Mouse (Mus musculus): ENCODE results near the gene Atp5b. TPM values are rescaled to one million over a fixed set of nuclear protein-coding genes. Genes with fewer than 3 reads are reported as not detected.
"Not testable (repeated sequence)": the region's sequence is repeated elsewhere in the genome, so short reads cannot be mapped to it uniquely, and the experiment has no call there.

The Atp5b gene
- polyA plus RNA-seq, 1 experiment from 2014 or later = 2,200 TPM

- no peak overlapping the region for H3K9ac ChIP-seq (ENCODE audit: low read length)
- WGBS = 83% methylated on average over 1 of the region's 1 CpGs
- no peak overlapping the region for H3K27ac ChIP-seq (ENCODE audit: low read depth, low read length)
- H3K4me3 ChIP-seq (ENCODE audit: low read depth, low read length) = no peak overlapping the region
- H3K9me3 ChIP-seq (ENCODE audit: control insufficient read depth, low read length) = no peaks in the 10 kb centered on the region
- ATAC-seq (replicated peaks; ENCODE audit: low FRiP score) (no peak), DNase-seq (ENCODE audit: low spot score) (no peak)
- H3K27me3 ChIP-seq (ENCODE audit: control insufficient read depth, insufficient read depth, low read length) = no peaks in the 10 kb centered on the region
- no peak overlapping the region for H3K4me2 ChIP-seq (ENCODE audit: low read depth, low read length, severe bottlenecking)
- H3K4me1 ChIP-seq (replicated peaks; ENCODE audit: control insufficient read depth, insufficient read depth, low read length) = peaks cover 3% of the 10 kb centered on the region; the same call in 1 of the 2 replicates
- peaks cover under 1% of the 10 kb centered on the region; the same call in 1 of the 2 replicates for H3K36me3 ChIP-seq (ENCODE audit: control insufficient read depth, insufficient read depth, low read length)
Measured at GRCm38 (mm10) chr10:128080496-128080895, 2.6 kb upstream of the Atp5b start.

DNA sequence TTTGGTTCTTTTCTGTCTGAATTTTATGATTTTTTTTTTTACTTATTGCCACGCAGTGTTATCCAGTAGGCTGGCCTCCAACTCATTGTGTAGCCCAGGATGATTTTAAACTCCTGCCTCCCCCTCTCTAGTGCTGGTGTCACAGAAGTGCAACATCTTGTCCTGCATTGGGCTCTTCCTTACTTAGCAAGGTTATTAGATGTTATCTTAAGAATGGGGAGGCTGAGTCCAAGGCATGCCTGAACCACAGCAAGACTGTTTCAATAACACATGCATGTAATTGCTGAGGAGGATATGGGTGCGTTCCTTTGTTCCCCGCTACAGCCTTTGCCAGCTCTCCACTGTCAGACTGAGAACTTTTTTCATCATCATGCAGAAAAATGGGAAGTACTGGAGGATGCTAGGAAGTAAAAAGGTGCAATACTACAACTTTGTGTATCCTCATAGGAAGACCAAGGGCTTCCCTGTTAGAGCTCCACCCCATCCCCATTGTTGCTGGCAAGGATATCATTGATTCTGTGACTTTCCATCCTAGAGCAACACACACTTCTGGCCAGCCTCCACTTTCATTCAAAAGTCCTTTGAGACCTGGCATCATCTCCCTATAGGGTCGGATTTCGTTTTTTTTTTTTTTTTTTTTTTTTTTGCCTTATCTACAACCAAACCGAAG is 1.1 kb upstream of the Atp5b start:
- 73% methylated on average over 6 of the region's 6 CpGs for WGBS
- peaks cover 3% of the 10 kb centered on the region; the same call in 1 of the 2 replicates for H3K4me1 ChIP-seq (replicated peaks; ENCODE audit: control insufficient read depth, insufficient read depth, low read length)
- no peak overlapping the region for H3K27ac ChIP-seq (ENCODE audit: low read depth, low read length)
- H3K27me3 ChIP-seq (ENCODE audit: control insufficient read depth, insufficient read depth, low read length) = no peaks in the 10 kb centered on the region
- peak overlapping the region; percentile 67; the same call in 1 of the 2 replicates for H3K9ac ChIP-seq (ENCODE audit: low read length)
- H3K9me3 ChIP-seq (ENCODE audit: control insufficient read depth, low read length) = no peaks in the 10 kb centered on the region
- peak overlapping the region; percentile 97 for H3K4me3 ChIP-seq (ENCODE audit: low read depth, low read length)
- ATAC-seq (replicated peaks; ENCODE audit: low FRiP score) (no peak), DNase-seq (ENCODE audit: low spot score) (no peak)
- H3K36me3 ChIP-seq (ENCODE audit: control insufficient read depth, insufficient read depth, low read length) = peaks cover 11% of the 10 kb centered on the region
- peak overlapping the region; percentile 73 for H3K4me2 ChIP-seq (ENCODE audit: low read depth, low read length, severe bottlenecking)

DNA sequence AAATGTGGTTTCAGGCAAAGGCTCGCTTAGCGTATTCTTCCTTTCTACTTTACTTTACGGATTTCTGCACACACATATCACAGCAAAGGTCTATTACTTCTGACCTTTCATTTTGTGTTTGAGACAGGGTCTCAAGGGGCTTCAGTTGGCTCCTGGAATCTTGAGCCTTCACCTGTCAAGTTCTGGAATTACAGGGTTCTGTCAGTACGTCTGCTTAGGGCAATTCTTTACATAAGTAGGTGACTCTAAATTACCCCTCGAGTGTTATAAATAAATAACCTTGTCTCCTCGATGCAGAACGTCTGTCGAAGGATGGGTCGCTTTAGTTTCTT is 630 bp upstream of the Atp5b start:
- H3K27ac ChIP-seq (ENCODE audit: low read depth, low read length) = no peak overlapping the region
- peak overlapping the region; percentile 67 for H3K9ac ChIP-seq (ENCODE audit: low read length)
- peak overlapping the region; percentile 97 for H3K4me3 ChIP-seq (ENCODE audit: low read depth, low read length)
- ATAC-seq (replicated peaks; ENCODE audit: low FRiP score) (no peak), DNase-seq (ENCODE audit: low spot score) (no peak)
- no peaks in the 10 kb centered on the region for H3K9me3 ChIP-seq (ENCODE audit: control insufficient read depth, low read length)
- H3K4me1 ChIP-seq (replicated peaks; ENCODE audit: control insufficient read depth, insufficient read depth, low read length) = peaks cover 3% of the 10 kb centered on the region; the same call in 1 of the 2 replicates
- no peaks in the 10 kb centered on the region for H3K27me3 ChIP-seq (ENCODE audit: control insufficient read depth, insufficient read depth, low read length)
- H3K4me2 ChIP-seq (ENCODE audit: low read depth, low read length, severe bottlenecking) = peak overlapping the region; percentile 73
- H3K36me3 ChIP-seq (ENCODE audit: control insufficient read depth, insufficient read depth, low read length) = peaks cover 11% of the 10 kb centered on the region
- 18% methylated on average over 9 of the region's 9 CpGs for WGBS

GRCm38 (mm10) chr10:128083688-128084087 is 615 bp downstream of the Atp5b start:
- DNase-seq (ENCODE audit: low spot score) = peak; percentile 53
- Histone ChIP-seq H3K27ac (ENCODE audit: low read depth, low read length) (peak overlapping the region; percentile 68; the same call in 1 of the 2 replicates), H3K4me2 (ENCODE audit: low read depth, low read length, severe bottlenecking) (peak overlapping the region; percentile 68), H3K4me3 (ENCODE audit: low read depth, low read length) (peak overlapping the region; percentile 97), H3K36me3 (ENCODE audit: control insufficient read depth, insufficient read depth, low read length) (peaks cover 18% of the 10 kb centered on the region), H3K4me1 (replicated peaks; ENCODE audit: control insufficient read depth, insufficient read depth, low read length) (peaks cover 3% of the 10 kb centered on the region; the same call in 1 of the 2 replicates), H3K27me3 (ENCODE audit: control insufficient read depth, insufficient read depth, low read length) (no peaks in the 10 kb centered on the region), H3K9me3 (ENCODE audit: control insufficient read depth, low read length) (no peaks in the 10 kb centered on the region), H3K9ac (ENCODE audit: low read length) (peak overlapping the region; percentile 98)
- no peak for ATAC-seq (replicated peaks; ENCODE audit: low FRiP score)
- 2% methylated on average over 22 of the region's 22 CpGs for WGBS

GRCm38 (mm10) chr10:128084160-128084559 is 1.1 kb downstream of the Atp5b start:
- H3K27ac ChIP-seq (ENCODE audit: low read depth, low read length) = no peak overlapping the region
- H3K9me3 ChIP-seq (ENCODE audit: control insufficient read depth, low read length) = no peaks in the 10 kb centered on the region
- peaks cover 3% of the 10 kb centered on the region; the same call in 1 of the 2 replicates for H3K4me1 ChIP-seq (replicated peaks; ENCODE audit: control insufficient read depth, insufficient read depth, low read length)
- H3K4me3 ChIP-seq (ENCODE audit: low read depth, low read length) = peak overlapping the region; percentile 97
- 13% methylated on average over 3 of the region's 3 CpGs for WGBS
- H3K36me3 ChIP-seq (ENCODE audit: control insufficient read depth, insufficient read depth, low read length) = peaks cover 22% of the 10 kb centered on the region
- H3K9ac ChIP-seq (ENCODE audit: low read length) = peak overlapping the region; percentile 98
- no peaks in the 10 kb centered on the region for H3K27me3 ChIP-seq (ENCODE audit: control insufficient read depth, insufficient read depth, low read length)
- H3K4me2 ChIP-seq (ENCODE audit: low read depth, low read length, severe bottlenecking) = peak overlapping the region; percentile 68
- no peak for ATAC-seq (replicated peaks; ENCODE audit: low FRiP score)
- DNase-seq (ENCODE audit: low spot score) = no peak

DNA sequence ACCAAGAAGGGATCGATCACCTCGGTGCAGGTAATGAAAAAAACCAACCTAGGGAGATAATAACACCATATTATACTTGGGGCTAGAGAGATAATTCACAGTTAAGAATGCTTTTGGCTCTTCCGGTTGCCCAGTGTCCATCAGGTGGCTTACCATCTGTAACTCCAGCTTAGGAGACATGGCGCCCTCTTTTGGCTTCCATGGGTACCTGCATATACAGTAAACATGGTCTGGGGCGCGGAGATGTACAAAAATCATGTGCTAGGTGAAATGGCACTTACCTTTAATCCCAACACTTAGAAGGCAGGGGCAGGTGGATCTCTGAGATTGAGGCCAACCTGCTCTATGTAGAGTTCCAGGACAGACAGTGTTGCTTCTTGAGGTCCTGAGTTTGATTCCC is 3.3 kb downstream of the Atp5b start:
- 82% methylated on average over 6 of the region's 6 CpGs for WGBS
- H3K27ac ChIP-seq (ENCODE audit: low read depth, low read length) = no peak overlapping the region
- DNase-seq (ENCODE audit: low spot score) (no peak), ATAC-seq (replicated peaks; ENCODE audit: low FRiP score) (no peak)
- H3K36me3 ChIP-seq (ENCODE audit: control insufficient read depth, insufficient read depth, low read length) = peaks cover 26% of the 10 kb centered on the region
- no peaks in the 10 kb centered on the region for H3K9me3 ChIP-seq (ENCODE audit: control insufficient read depth, low read length)
- no peak overlapping the region for H3K4me3 ChIP-seq (ENCODE audit: low read depth, low read length)
- H3K4me1 ChIP-seq (replicated peaks; ENCODE audit: control insufficient read depth, insufficient read depth, low read length) = peaks cover 9% of the 10 kb centered on the region; the same call in 1 of the 2 replicates
- H3K27me3 ChIP-seq (ENCODE audit: control insufficient read depth, insufficient read depth, low read length) = no peaks in the 10 kb centered on the region
- H3K9ac ChIP-seq (ENCODE audit: low read length) = no peak overlapping the region
- no peak overlapping the region for H3K4me2 ChIP-seq (ENCODE audit: low read depth, low read length, severe bottlenecking)

- 85% methylated on average over 2 of the region's 2 CpGs for WGBS
- not testable (repeated sequence) for H3K9ac ChIP-seq (ENCODE audit: low read length); ATAC-seq (replicated peaks; ENCODE audit: low FRiP score); H3K9me3 ChIP-seq (ENCODE audit: control insufficient read depth, low read length); DNase-seq (ENCODE audit: low spot score); H3K27ac ChIP-seq (ENCODE audit: low read depth, low read length); H3K4me3 ChIP-seq (ENCODE audit: low read depth, low read length); H3K4me2 ChIP-seq (ENCODE audit: low read depth, low read length, severe bottlenecking); H3K27me3 ChIP-seq (ENCODE audit: control insufficient read depth, insufficient read depth, low read length)
- Histone ChIP-seq H3K36me3 (ENCODE audit: control insufficient read depth, insufficient read depth, low read length) (peaks cover 26% of the 10 kb centered on the region), H3K4me1 (replicated peaks; ENCODE audit: control insufficient read depth, insufficient read depth, low read length) (peaks cover 17% of the 10 kb centered on the region)
Measured at GRCm38 (mm10) chr10:128087216-128087615, 4.1 kb downstream of the Atp5b start.

- WGBS = 97% methylated on average over 5 of the region's 5 CpGs
- H3K9ac ChIP-seq (ENCODE audit: low read length) = no peak overlapping the region
- ATAC-seq (replicated peaks; ENCODE audit: low FRiP score) = no peak
Measured at GRCm38 (mm10) chr10:128088181-128088580, 5.1 kb downstream of the Atp5b start.

GRCm38 (mm10) chr10:128089842-128090241 is 6.8 kb downstream of the Atp5b start:
- no peaks in the 10 kb centered on the region for H3K27me3 ChIP-seq (ENCODE audit: control insufficient read depth, insufficient read depth, low read length)
- ATAC-seq (replicated peaks; ENCODE audit: low FRiP score) (no peak), DNase-seq (ENCODE audit: low spot score) (no peak)
- WGBS = 80% methylated on average over 5 of the region's 5 CpGs
- no peak overlapping the region for H3K27ac ChIP-seq (ENCODE audit: low read depth, low read length)
- no peak overlapping the region for H3K9ac ChIP-seq (ENCODE audit: low read length)
- H3K4me1 ChIP-seq (replicated peaks; ENCODE audit: control insufficient read depth, insufficient read depth, low read length) = peaks cover 28% of the 10 kb centered on the region
- no peak overlapping the region for H3K4me2 ChIP-seq (ENCODE audit: low read depth, low read length, severe bottlenecking)
- H3K36me3 ChIP-seq (ENCODE audit: control insufficient read depth, insufficient read depth, low read length) = peaks cover 26% of the 10 kb centered on the region
- H3K4me3 ChIP-seq (ENCODE audit: low read depth, low read length) = no peak overlapping the region
- no peaks in the 10 kb centered on the region for H3K9me3 ChIP-seq (ENCODE audit: control insufficient read depth, low read length)

More at GRCm38 (mm10) chr10:128088181-128088580, 5.1 kb downstream of the Atp5b start:
- H3K36me3 ChIP-seq (ENCODE audit: control insufficient read depth, insufficient read depth, low read length) = peaks cover 26% of the 10 kb centered on the region
- H3K27ac ChIP-seq (ENCODE audit: low read depth, low read length) = no peak overlapping the region
- no peaks in the 10 kb centered on the region for H3K27me3 ChIP-seq (ENCODE audit: control insufficient read depth, insufficient read depth, low read length)
- H3K4me2 ChIP-seq (ENCODE audit: low read depth, low read length, severe bottlenecking) = no peak overlapping the region
- H3K4me1 ChIP-seq (replicated peaks; ENCODE audit: control insufficient read depth, insufficient read depth, low read length) = peaks cover 17% of the 10 kb centered on the region
- DNase-seq (ENCODE audit: low spot score) = no peak
- H3K9me3 ChIP-seq (ENCODE audit: control insufficient read depth, low read length) = no peaks in the 10 kb centered on the region
- no peak overlapping the region for H3K4me3 ChIP-seq (ENCODE audit: low read depth, low read length)
